Mouse (Mus musculus) MEL (cell line): ENCODE data around the gene Snx3. TPM values are rescaled to one million over a fixed set of nuclear protein-coding genes. Genes with fewer than 3 reads are reported as not detected.

ENCODE experiments used
- DNase-seq: peaks from one replicate; pipeline ENCODE4 v3.0.0; 2011; ENCODE audit warnings: low read depth, low spot score
- H3K27ac ChIP-seq: 2 replicates; pipeline ENCODE4 v1.5.1; 2012; ENCODE audit warnings: low read depth, mild to moderate bottlenecking, control low read depth, low read length, moderate library complexity; ENCODE audit not compliant: control insufficient read depth
- H3K27me3 ChIP-seq, 2 experiments: fragments of 150-350 bp in 1 of 2; sonication (generic) in 1 of 2; 2 replicates each; pipeline ENCODE4 v1.6.1; 2012; ENCODE audit warnings: low read length in 2 of 2, mild to moderate bottlenecking in 2 of 2, improper control_type of control experiment in 1 of 2, moderate library complexity in 1 of 2; ENCODE audit not compliant: insufficient read depth in 2 of 2, control insufficient read depth in 1 of 2
- H3K36me3 ChIP-seq, 2 experiments: 2 replicates each; pipeline ENCODE4 v1.6.1; 2012 to 2014; ENCODE audit warnings: low read length in 2 of 2, improper control_type of control experiment in 1 of 2, inconsistent platforms in 1 of 2, mild to moderate bottlenecking in 1 of 2; ENCODE audit not compliant: insufficient read depth in 2 of 2, control insufficient read depth in 1 of 2
- H3K4me1 ChIP-seq, 2 experiments: fragments of 150-350 bp in 1 of 2; sonication (generic) in 1 of 2; 2 replicates each; pipeline ENCODE4 v1.6.1; 2012; ENCODE audit warnings: low read length in 2 of 2, improper control_type of control experiment in 1 of 2, mild to moderate bottlenecking in 1 of 2; ENCODE audit not compliant: insufficient read depth in 2 of 2, control insufficient read depth in 1 of 2
- H3K4me3 ChIP-seq, 2 experiments: fragments of 150-350 bp in 1 of 2; sonication (generic) in 1 of 2; 2 replicates each; pipeline ENCODE4 v1.5.1; 2012; ENCODE audit warnings: low read depth in 2 of 2, low read length in 2 of 2, mild to moderate bottlenecking in 2 of 2, moderate library complexity in 2 of 2, control low read depth in 1 of 2, improper control_type of control experiment in 1 of 2; ENCODE audit not compliant: control insufficient read depth in 1 of 2, insufficient read depth in 1 of 2
- H3K79me2 ChIP-seq: 2 replicates; pipeline ENCODE4 v1.6.1; 2012; ENCODE audit warnings: mild to moderate bottlenecking, low read length, moderate library complexity; ENCODE audit not compliant: control insufficient read depth, poor library complexity, insufficient read depth
- H3K9ac ChIP-seq: 2 replicates; pipeline ENCODE4 v1.6.1; 2012; ENCODE audit warnings: low read depth, mild to moderate bottlenecking, control low read depth, low read length, moderate library complexity; ENCODE audit not compliant: control insufficient read depth, poor library complexity, severe bottlenecking
- H3K9me3 ChIP-seq: fragments of 150-350 bp; sonication (generic); replicated peaks from 2 replicates; pipeline ENCODE4 v1.6.1; 2012; ENCODE audit warnings: mild to moderate bottlenecking, low read length, improper control_type of control experiment, moderate library complexity; ENCODE audit not compliant: insufficient read depth
- BHLHE40 ChIP-seq: IDR thresholded peaks from 2 replicates; pipeline ENCODE4 v1.6.1; 2012; ENCODE audit warnings: low read depth, mild to moderate bottlenecking, inconsistent platforms, low read length, improper control_type of control experiment, borderline replicate concordance
- E2F4 ChIP-seq: IDR thresholded peaks from 2 replicates; pipeline ENCODE4 v1.6.1; 2011; ENCODE audit warnings: low read depth, low read length, improper control_type of control experiment, borderline replicate concordance
- ELF1 ChIP-seq: IDR thresholded peaks from 2 replicates; pipeline ENCODE4 v1.6.1; 2014; ENCODE audit warnings: low read depth, mild to moderate bottlenecking, inconsistent platforms, low read length, improper control_type of control experiment, moderate library complexity
- EP300 ChIP-seq, 2 experiments: IDR thresholded peaks; 2 replicates each; pipeline ENCODE4 v1.6.1; 2011; ENCODE audit warnings: improper control_type of control experiment in 2 of 2, low read length in 2 of 2, low read depth in 1 of 2, mild to moderate bottlenecking in 1 of 2
- ETS1 ChIP-seq: IDR thresholded peaks from 2 replicates; pipeline ENCODE4 v1.6.1; 2012; ENCODE audit warnings: low read depth, mild to moderate bottlenecking, inconsistent platforms, low read length, improper control_type of control experiment, moderate library complexity
- GABPA ChIP-seq: IDR thresholded peaks from 2 replicates; pipeline ENCODE4 v1.6.1; 2012; ENCODE audit warnings: low read depth, mild to moderate bottlenecking, inconsistent platforms, low read length, improper control_type of control experiment, moderate library complexity
- HCFC1 ChIP-seq: IDR thresholded peaks from 2 replicates; pipeline ENCODE4 v1.6.1; 2012; ENCODE audit warnings: low read depth, mild to moderate bottlenecking, inconsistent platforms, low read length, improper control_type of control experiment, moderate library complexity
- KAT2A ChIP-seq: conservative IDR thresholded peaks from 2 replicates; pipeline ENCODE4 v1.6.1; 2012; ENCODE audit warnings: low read depth, low read length, improper control_type of control experiment, inconsistent platforms
- MAZ ChIP-seq: IDR thresholded peaks from 2 replicates; pipeline ENCODE4 v1.6.1; 2012; ENCODE audit warnings: low read depth, mild to moderate bottlenecking, inconsistent platforms, low read length, improper control_type of control experiment
- MXI1 ChIP-seq: IDR thresholded peaks from 2 replicates; pipeline ENCODE4 v1.6.1; 2011; ENCODE audit warnings: mild to moderate bottlenecking, low read depth, low read length, improper control_type of control experiment
- MYB ChIP-seq: IDR thresholded peaks from 2 replicates; pipeline ENCODE4 v1.6.1; 2011; ENCODE audit warnings: mild to moderate bottlenecking, low read depth, low read length, improper control_type of control experiment
- MYC ChIP-seq: IDR thresholded peaks from 2 replicates; pipeline ENCODE4 v1.6.1; 2011; ENCODE audit warnings: low read depth, mild to moderate bottlenecking, low read length, improper control_type of control experiment, moderate library complexity
- POLR2A ChIP-seq, 2 experiments: IDR thresholded peaks; 2 replicates each; pipeline ENCODE4 v1.6.1; 2011 to 2012; ENCODE audit warnings: low read length in 2 of 2, mild to moderate bottlenecking in 2 of 2, control low read depth in 1 of 2, improper control_type of control experiment in 1 of 2, low read depth in 1 of 2, moderate library complexity in 1 of 2; ENCODE audit not compliant: control insufficient read depth in 1 of 2, insufficient read depth in 1 of 2, poor library complexity in 1 of 2
- POLR2AphosphoS2 ChIP-seq: IDR thresholded peaks from 2 replicates; pipeline ENCODE4 v1.6.1; 2011; ENCODE audit warnings: low read length, improper control_type of control experiment
- POLR2AphosphoS5 ChIP-seq: IDR thresholded peaks from 2 replicates; pipeline ENCODE4 v1.6.1; 2012; ENCODE audit warnings: low read depth, borderline replicate concordance, mild to moderate bottlenecking, inconsistent platforms, low read length, moderate library complexity, mixed read lengths
- RAD21 ChIP-seq: IDR thresholded peaks from 2 replicates; pipeline ENCODE4 v1.6.1; 2011; ENCODE audit warnings: mild to moderate bottlenecking, low read depth, low read length, improper control_type of control experiment
- SIN3A ChIP-seq: IDR thresholded peaks from 2 replicates; pipeline ENCODE4 v1.6.1; 2012; ENCODE audit warnings: low read length, improper control_type of control experiment, inconsistent platforms
- SMC3 ChIP-seq: IDR thresholded peaks from 2 replicates; pipeline ENCODE4 v1.6.1; 2011; ENCODE audit warnings: low read depth, low read length, improper control_type of control experiment
- TAL1 ChIP-seq: IDR thresholded peaks from 2 replicates; pipeline ENCODE4 v1.6.1; 2012; ENCODE audit warnings: mild to moderate bottlenecking, inconsistent platforms, low read length, moderate library complexity, mixed read lengths
- TCF12 ChIP-seq: IDR thresholded peaks from 2 replicates; pipeline ENCODE4 v1.6.1; 2014; ENCODE audit warnings: low read depth, mild to moderate bottlenecking, inconsistent platforms, low read length, improper control_type of control experiment, moderate library complexity
- USF2 ChIP-seq, 2 experiments: IDR thresholded peaks; 2 replicates each; pipeline ENCODE4 v1.6.1; 2011 to 2012; ENCODE audit warnings: improper control_type of control experiment in 2 of 2, low read length in 2 of 2, borderline replicate concordance in 1 of 2, inconsistent platforms in 1 of 2, low read depth in 1 of 2, mild to moderate bottlenecking in 1 of 2; ENCODE audit not compliant: insufficient read depth in 1 of 2
- ZMIZ1 ChIP-seq: IDR thresholded peaks from 2 replicates; pipeline ENCODE4 v1.6.1; 2012; ENCODE audit warnings: low read depth, mild to moderate bottlenecking, inconsistent platforms, low read length, improper control_type of control experiment, moderate library complexity
- polyA plus RNA-seq, 2 experiments: library from polyadenylated mRNA; stranded (reverse) in 1 of 2; unstranded in 1 of 2; fragments of >175 nt in 1 of 2; fragments of >200 nt in 1 of 2; gene quantifications; 2 replicates each; pipeline versions ENCODE4 v1.2.1 to v1.2.4; 2012; ENCODE audit warnings: low replicate concordance in 2 of 2, low read depth in 1 of 2; ENCODE audit not compliant: insufficient read length in 2 of 2, insufficient read depth in 1 of 2, missing spikeins in 1 of 2
- total RNA-seq: library from RNA; depleted of rRNA; stranded (reverse); fragments of 300-350 nt; gene quantifications from 2 replicates; pipeline ENCODE4 v1.2.3, GENCODE M21; 2012

The Snx3 gene
- total and polyA plus RNA-seq, 3 experiments = 107 to 320 TPM; not detected in 1

DNA sequence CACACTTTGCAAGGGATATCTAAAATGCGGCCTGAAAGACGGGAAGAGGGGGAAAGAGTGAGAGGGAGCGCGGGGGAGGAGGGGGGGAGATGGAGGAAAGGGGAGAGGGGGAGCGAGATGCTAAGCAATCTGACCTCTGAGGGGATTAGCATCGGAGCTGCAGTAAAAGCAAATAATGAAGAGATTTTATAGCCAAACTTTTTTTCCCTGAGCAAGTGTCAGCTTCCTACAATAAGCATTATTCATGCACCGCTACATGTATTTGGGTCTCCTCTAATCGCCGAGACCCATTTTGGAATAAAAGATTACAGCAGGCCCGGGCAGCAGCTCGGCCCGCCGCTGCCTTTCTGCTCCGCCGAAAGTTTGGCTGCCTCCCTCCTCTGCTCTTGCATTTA, 76.4 kb downstream of the Snx3 start:
- Histone ChIP-seq H3K27me3 (no peaks in the 10 kb centered on the region; a peak in 1 of 4 replicates), H3K9me3 (no peaks in the 10 kb centered on the region), H3K36me3 (no peaks in the 10 kb centered on the region), H3K4me1 (no peaks in the 10 kb centered on the region), H3K79me2 (no peaks in the 10 kb centered on the region), H3K27ac (no peak overlapping the region), H3K9ac (no peak overlapping the region), H3K4me3 (no peak overlapping the region)
- no peak for DNase-seq
- TF ChIP-seq EP300 (IDR thresholded peaks at IDR 0.05; ENCODE audit: low read depth in 1 of 2, low read length in 2 of 2) (no peak), MXI1 (no peak), BHLHE40 (no peak), TAL1 (no peak), SMC3 (no peak), POLR2AphosphoS5 (no peak), SIN3A (no peak), ELF1 (no peak), HCFC1 (no peak), ZMIZ1 (no peak), POLR2AphosphoS2 (no peak), RAD21 (no peak)

DNA sequence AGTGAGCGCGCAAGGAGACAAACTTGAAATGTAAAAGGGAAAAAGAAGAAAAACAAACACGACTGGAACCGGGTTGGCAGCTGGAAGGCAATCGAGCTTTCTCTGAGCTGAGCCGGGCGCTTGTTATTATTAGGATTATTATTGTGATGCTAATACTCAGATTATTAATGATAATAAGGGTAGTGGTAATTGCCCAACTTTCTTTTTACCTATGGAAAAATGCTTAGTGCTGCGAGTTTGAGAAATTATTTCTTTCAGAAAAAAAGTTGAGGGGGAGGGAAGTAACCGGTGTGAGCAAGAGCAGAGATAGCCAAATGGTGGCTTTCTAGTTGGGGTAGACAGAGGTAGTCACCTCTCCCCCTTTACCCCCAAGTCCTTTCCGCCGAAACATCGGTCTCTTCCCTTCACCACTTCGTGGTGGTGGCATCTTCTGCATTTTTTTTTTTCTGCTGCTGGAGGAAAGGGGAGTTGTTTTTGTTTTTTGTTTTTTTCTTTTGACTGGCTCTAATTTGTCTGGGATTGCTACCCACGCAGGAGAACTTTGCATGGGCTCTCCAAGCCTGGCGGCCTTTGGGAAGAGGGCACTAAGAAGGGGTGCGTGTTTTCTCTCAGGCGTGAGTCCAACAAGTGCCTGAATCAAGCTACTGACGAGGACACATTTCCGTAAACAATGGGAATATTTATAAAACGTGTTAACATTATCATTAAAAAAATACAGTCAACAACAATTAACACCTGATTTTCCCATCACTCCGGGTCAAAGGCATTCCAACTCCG, 77.1 kb downstream of the Snx3 start:
- no peaks in the 10 kb centered on the region for H3K36me3 ChIP-seq
- no peaks in the 10 kb centered on the region for H3K4me1 ChIP-seq
- H3K9ac ChIP-seq = no peak overlapping the region
- H3K9me3 ChIP-seq = no peaks in the 10 kb centered on the region
- no peak overlapping the region for H3K27ac ChIP-seq
- H3K27me3 ChIP-seq = no peaks in the 10 kb centered on the region; a peak in 1 of 4 replicates
- no peak overlapping the region for H3K4me3 ChIP-seq
- no peak for DNase-seq
- TF ChIP-seq ETS1 (no peak), TCF12 (no peak), POLR2AphosphoS5 (no peak), SIN3A (no peak), POLR2A (IDR thresholded peaks at IDR 0.05; ENCODE audit: control insufficient read depth in 1 of 2, insufficient read depth in 1 of 2, low read depth in 1 of 2, low read length in 2 of 2, poor library complexity in 1 of 2) (no peak), TAL1 (no peak), MYC (no peak), EP300 (IDR thresholded peaks at IDR 0.05; ENCODE audit: low read depth in 1 of 2, low read length in 2 of 2) (no peak), USF2 (IDR thresholded peaks at IDR 0.05; ENCODE audit: borderline replicate concordance in 1 of 2, insufficient read depth in 1 of 2, low read depth in 1 of 2, low read length in 2 of 2) (no peak), GABPA (no peak), MYB (no peak), ZMIZ1 (no peak), KAT2A (no peak), HCFC1 (no peak), MAZ (no peak), E2F4 (no peak), RAD21 (no peak)
- no peaks in the 10 kb centered on the region for H3K79me2 ChIP-seq
